Mouse (Mus musculus) bone marrow, adult 2 months (tissue): Measurements from ENCODE around the gene Cenpn.

Experiments used
- CTCF ChIP-seq: fragments of 200-500 bp; IDR thresholded peaks from 2 replicates; pipeline ENCODE4 v1.5.1; 2011; ENCODE audit warnings: low read length, control low read depth; ENCODE audit not compliant: control insufficient read depth, insufficient read depth
- POLR2A ChIP-seq: fragments of 200-500 bp; IDR thresholded peaks from 2 replicates; pipeline ENCODE4 v1.6.1; 2011; ENCODE audit warnings: low read depth, mild to moderate bottlenecking, control low read depth, low read length, borderline replicate concordance; ENCODE audit not compliant: control insufficient read depth

DNA sequence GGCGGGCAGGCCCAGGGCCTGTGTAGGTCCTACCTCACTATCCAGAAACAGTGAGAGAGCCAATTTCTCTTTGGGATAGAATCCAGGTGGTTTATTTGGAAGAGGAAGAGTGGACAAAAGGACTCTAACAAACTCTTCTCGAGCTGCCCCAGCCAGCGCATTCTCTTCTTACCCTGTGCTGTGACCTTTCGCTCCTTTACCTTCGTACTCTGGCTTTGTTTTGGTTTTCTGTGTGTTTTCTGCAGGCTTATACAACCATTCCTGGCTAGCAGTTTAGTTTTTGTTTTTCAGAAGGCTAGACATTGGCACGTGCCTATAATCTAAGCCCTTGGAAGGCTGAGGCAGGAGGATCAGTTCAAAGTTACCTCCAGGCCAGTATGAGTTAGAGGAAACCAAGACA is 48.0 kb downstream of the Cenpn start:
- no peak for TF ChIP-seq CTCF
- no peak for TF ChIP-seq POLR2A
